Mouse (Mus musculus) lung, embryonic 16.5 days (tissue): ENCODE data around the gene Vmn1r35. TPM values are rescaled to one million over a fixed set of nuclear protein-coding genes. Genes with fewer than 3 reads are reported as not detected.
"Not testable (repeated sequence)": the region's sequence is repeated elsewhere in the genome, so short reads cannot be mapped to it uniquely, and the experiment has no call there.

Experiments used
- ATAC-seq: fragments of 200-750 bp; cut with Nextera tagmentation; 2 replicates; pipeline ENCODE4 v1.8.0; 2017; ENCODE audit warnings: low read depth, mild to moderate bottlenecking, moderate library complexity
- H3K27ac ChIP-seq: fragments of 300-500 bp; sonication (generic); 2 replicates; pipeline ENCODE4 v1.5.1; 2014; ENCODE audit warnings: mild to moderate bottlenecking, control low read depth, low read length
- H3K27me3 ChIP-seq: fragments of 300-500 bp; sonication (generic); 2 replicates; pipeline ENCODE4 v1.6.1; 2014; ENCODE audit warnings: low read depth, low read length, mixed read lengths; ENCODE audit not compliant: control insufficient read depth, insufficient read depth
- H3K36me3 ChIP-seq: fragments of 300-500 bp; sonication (generic); 2 replicates; pipeline ENCODE4 v1.6.1; 2014; ENCODE audit warnings: low read length; ENCODE audit not compliant: control insufficient read depth, insufficient read depth
- H3K4me1 ChIP-seq: fragments of 300-500 bp; sonication (generic); replicated peaks from 2 replicates; pipeline ENCODE4 v1.6.1; 2014; ENCODE audit warnings: low read length, mixed read lengths; ENCODE audit not compliant: control insufficient read depth, insufficient read depth
- H3K4me2 ChIP-seq: fragments of 300-500 bp; sonication (generic); 2 replicates; pipeline ENCODE4 v1.6.1; 2014; ENCODE audit warnings: low read depth, low read length, control low read depth
- H3K4me3 ChIP-seq: fragments of 300-500 bp; sonication (generic); 2 replicates; pipeline ENCODE4 v1.5.1; 2014; ENCODE audit warnings: mild to moderate bottlenecking, low read length, control low read depth
- H3K9ac ChIP-seq: fragments of 300-500 bp; sonication (generic); 2 replicates; pipeline ENCODE4 v1.6.1; 2014; ENCODE audit warnings: low read length, control low read depth
- H3K9me3 ChIP-seq: fragments of 300-500 bp; sonication (generic); 2 replicates; pipeline ENCODE4 v1.6.1; 2016; ENCODE audit warnings: low read length; ENCODE audit not compliant: control insufficient read depth
- WGBS: fragments of 180-500 bp; shearing (Covaris S2); extraction: QIAGEN DNeasy Blood & Tissue Kit; methylation state at CpG from one replicate; pipeline ENCODE4 v1.1.7; 2014; 5-methylcytosine and 5-hydroxymethylcytosine counted together
- polyA plus RNA-seq: library from polyadenylated mRNA; unstranded; fragments of >200 nt; fragmentation: Nextera tagmentation; extraction: Ambion mirVana; gene quantifications from 2 replicates; pipeline ENCODE4 v1.2.1, GENCODE M21; 2015

Vmn1r35 gene
- polyA plus RNA-seq = not detected in 2 replicates

DNA sequence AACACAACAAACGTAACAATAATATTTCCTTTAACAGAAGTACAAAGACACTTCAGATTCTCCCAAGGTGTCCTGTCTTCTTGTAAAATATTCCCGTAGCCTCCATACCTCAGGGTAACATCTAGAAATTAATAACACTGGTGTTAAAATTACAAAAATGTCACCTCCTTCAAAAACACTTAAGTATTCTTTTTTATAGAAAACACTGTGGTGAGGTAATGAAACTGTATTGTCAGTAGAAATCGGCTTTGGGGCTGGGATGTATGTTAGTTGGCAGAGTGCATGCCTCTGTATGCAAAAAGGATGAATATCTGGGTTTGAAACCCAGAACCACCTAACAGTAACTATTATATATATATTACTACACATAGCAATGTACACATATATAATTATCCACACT is at the start of gene Vmn1r35:
TSS of gene Vmn1r35 (minus strand) at position 101 of the 400 bp plus-strand sequence.
- H3K4me2 ChIP-seq = no peak within 1 kb of the TSS
- ATAC-seq = no peak
- no peak within 1 kb of the TSS for H3K27ac ChIP-seq
- H3K9ac ChIP-seq = no peak within 1 kb of the TSS
- no peaks in the 10 kb centered on the region for H3K4me1 ChIP-seq
- H3K27me3 ChIP-seq = no peaks in the 10 kb centered on the region
- 76% methylated on average over 3 of the region's 3 CpGs for WGBS
- no peaks in the 10 kb centered on the region for H3K36me3 ChIP-seq
- no peaks in the 10 kb centered on the region for H3K9me3 ChIP-seq
- no peak within 1 kb of the TSS for H3K4me3 ChIP-seq

DNA sequence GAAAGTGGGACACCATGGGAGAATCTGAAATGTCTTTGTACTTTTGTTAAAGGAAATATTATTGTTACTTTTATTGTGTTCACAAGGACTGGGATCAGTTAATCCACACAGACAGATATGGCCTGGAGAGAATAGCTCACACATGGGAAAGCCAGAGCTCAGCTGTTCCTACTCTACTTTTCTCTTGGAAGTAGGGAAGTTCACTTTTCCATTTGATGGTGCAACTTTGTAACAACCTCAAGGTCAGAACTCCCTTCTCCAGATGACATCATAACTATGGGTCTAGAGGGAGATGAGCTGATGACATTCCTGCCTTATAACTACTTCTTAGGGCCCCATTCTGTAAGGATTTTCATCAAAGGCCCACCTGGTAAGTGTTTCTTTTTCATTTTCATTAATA is 43.4 kb upstream of the Vmn1r35 start, which contains the start of gene Vmn1r37:
TSS of gene Vmn1r37 (plus strand) at position 301 of the 400 bp plus-strand sequence.
- not testable (repeated sequence) for H3K27ac ChIP-seq, H3K9ac ChIP-seq, H3K4me1 ChIP-seq, H3K4me2 ChIP-seq, H3K9me3 ChIP-seq, H3K4me3 ChIP-seq, ATAC-seq, H3K36me3 ChIP-seq, H3K27me3 ChIP-seq

DNA sequence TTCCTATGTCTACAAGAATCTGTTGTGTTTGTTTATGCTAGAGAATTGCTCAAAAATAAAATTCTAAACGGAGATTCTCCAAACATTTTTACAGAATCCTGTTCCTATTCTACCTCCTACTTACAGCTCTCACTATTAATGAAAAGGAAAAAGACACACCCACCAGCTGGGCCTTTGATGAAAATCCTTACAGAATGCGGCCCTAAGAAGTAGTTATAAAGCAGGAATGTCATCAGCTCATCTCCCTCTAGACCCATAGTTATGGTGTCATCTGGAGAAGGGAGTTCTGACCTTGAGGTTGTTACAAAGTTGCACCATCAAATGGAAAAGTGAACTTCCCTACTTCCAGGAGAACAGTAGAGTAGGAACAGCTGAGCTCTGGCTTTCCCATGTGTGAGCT is 33.4 kb upstream of the Vmn1r35 start, which contains the start of gene Vmn1r36:
TSS of gene Vmn1r36 (minus strand) at position 101 of the 400 bp plus-strand sequence.
- not testable (repeated sequence) for H3K4me3 ChIP-seq, H3K27ac ChIP-seq, H3K9ac ChIP-seq, H3K4me1 ChIP-seq, H3K27me3 ChIP-seq, H3K9me3 ChIP-seq, ATAC-seq, H3K4me2 ChIP-seq, H3K36me3 ChIP-seq
- 59% methylated on average over 2 of the region's 2 CpGs for WGBS

DNA sequence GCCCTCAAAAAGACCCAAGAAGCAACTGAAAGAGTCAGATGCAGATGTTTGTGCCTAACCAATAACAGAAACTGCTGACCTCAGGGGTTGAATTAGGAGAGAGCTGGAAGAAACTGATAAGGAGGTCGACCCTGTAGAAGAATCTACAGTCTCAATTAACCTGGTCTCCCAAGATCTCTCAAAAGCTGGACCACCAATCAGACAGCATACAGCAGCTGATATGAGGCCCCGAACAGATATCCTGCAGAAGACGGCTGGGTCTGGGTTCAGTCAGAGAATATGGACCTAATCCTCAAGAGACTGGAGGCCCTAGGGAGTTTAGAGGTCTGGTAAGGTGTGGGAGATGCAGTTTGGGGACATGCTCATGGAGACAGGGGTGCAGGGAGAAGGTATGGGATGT is 28.1 kb upstream of the Vmn1r35 start:
- no peaks in the 10 kb centered on the region for H3K9me3 ChIP-seq
- no peak for ATAC-seq

DNA sequence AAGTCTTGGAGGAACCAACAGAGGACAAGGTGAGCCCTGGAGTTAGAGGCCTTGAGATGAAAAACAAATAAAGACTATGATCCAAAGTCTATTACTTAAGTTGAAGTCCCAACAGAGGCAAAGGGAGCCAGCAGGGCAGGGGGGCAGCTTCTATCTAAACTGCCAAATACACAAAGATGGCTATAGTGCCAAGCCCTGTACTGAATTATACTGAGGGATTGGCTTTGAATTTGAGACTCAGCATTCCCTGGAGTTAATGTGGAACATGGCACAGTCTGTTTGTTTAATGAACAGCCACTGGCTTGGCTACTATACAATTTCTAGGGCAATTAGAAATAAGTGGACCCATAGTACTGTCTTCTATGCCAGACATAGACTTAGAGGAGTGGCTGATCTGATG is 23.2 kb upstream of the Vmn1r35 start:
- ATAC-seq = no peak

More for the DNA sequence above, 28.1 kb upstream of the Vmn1r35 start:
- Histone ChIP-seq H3K4me1 (no peaks in the 10 kb centered on the region), H3K27ac (no peak overlapping the region), H3K9ac (no peak overlapping the region), H3K4me3 (no peak overlapping the region), H3K27me3 (no peaks in the 10 kb centered on the region), H3K36me3 (no peaks in the 10 kb centered on the region), H3K4me2 (no peak overlapping the region)
- 51% methylated on average over 3 of the region's 3 CpGs for WGBS

DNA sequence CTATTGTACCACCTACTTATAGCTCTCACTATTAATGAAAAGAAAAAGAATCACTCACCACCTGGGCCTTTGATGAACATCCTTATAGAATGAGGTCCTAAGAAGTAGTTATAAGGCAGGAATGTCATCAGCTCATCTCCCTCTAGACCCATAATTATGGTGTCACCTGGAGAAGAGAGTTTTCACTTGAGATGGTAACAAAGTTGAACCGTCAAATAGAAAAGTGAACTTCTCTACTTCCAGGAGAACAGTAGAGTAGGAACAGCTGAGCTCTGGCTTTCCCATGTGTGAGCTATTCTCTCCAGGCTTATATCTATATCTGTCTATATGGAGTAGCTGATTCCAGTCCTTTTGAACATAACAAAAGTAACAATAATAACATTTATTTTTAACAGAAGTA is 41.9 kb downstream of the Vmn1r35 start, which contains the start of gene Vmn1r34:
TSS of gene Vmn1r34 (minus strand) at position 101 of the 400 bp plus-strand sequence.
- Histone ChIP-seq H3K27ac (no peak within 1 kb of the TSS), H3K4me2 (no peak within 1 kb of the TSS), H3K9ac (no peak within 1 kb of the TSS), H3K9me3 (no peaks in the 10 kb centered on the region), H3K27me3 (no peaks in the 10 kb centered on the region), H3K4me1 (no peaks in the 10 kb centered on the region), H3K4me3 (no peak within 1 kb of the TSS), H3K36me3 (no peaks in the 10 kb centered on the region)
- 78% methylated on average over 1 of the region's 1 CpGs for WGBS
- ATAC-seq = no peak

More for the DNA sequence above, 23.2 kb upstream of the Vmn1r35 start:
- no peak overlapping the region for H3K4me2 ChIP-seq
- H3K27me3 ChIP-seq = no peaks in the 10 kb centered on the region
- H3K4me3 ChIP-seq = no peak overlapping the region
- no peaks in the 10 kb centered on the region for H3K9me3 ChIP-seq
- H3K9ac ChIP-seq = no peak overlapping the region
- no peak overlapping the region for H3K27ac ChIP-seq
- no peaks in the 10 kb centered on the region for H3K36me3 ChIP-seq
- H3K4me1 ChIP-seq = no peaks in the 10 kb centered on the region

Other genes starting within 250 kb of the Vmn1r35 start
- gene Mad2l1, start 150.5 kb downstream of the Vmn1r35 start, polyA plus RNA-seq = 114 and 125 TPM in 2 replicates
- not detected in 2 replicates for gene Vmn1r32, start 125.8 kb downstream of the Vmn1r35 start, polyA plus RNA-seq
- not detected in 2 replicates for gene Vmn1r33, start 67.6 kb downstream of the Vmn1r35 start, polyA plus RNA-seq
- not detected in 2 replicates for gene Vmn1r34, start 42.0 kb downstream of the Vmn1r35 start, polyA plus RNA-seq
- not detected in 2 replicates for gene Vmn1r36, start 33.3 kb upstream of the Vmn1r35 start, polyA plus RNA-seq
- not detected in 2 replicates for gene Vmn1r37, start 43.5 kb upstream of the Vmn1r35 start, polyA plus RNA-seq
- not detected in 2 replicates for gene Vmn1r38, start 96.7 kb upstream of the Vmn1r35 start, polyA plus RNA-seq
- gene Vmn1r39, start 124.7 kb upstream of the Vmn1r35 start, polyA plus RNA-seq = not detected in 2 replicates
- gene Gng12, start 210.5 kb upstream of the Vmn1r35 start, polyA plus RNA-seq = 93.8 and 96.4 TPM in 2 replicates